Mouse (Mus musculus) liver, adult (tissue): ENCODE results near the gene Cd27.

ENCODE experiments used
- GATA4 ChIP-seq: IDR thresholded peaks from 2 replicates; pipeline ENCODE4 v1.6.1; 2014; ENCODE audit warnings: mild to moderate bottlenecking, low read length; ENCODE audit not compliant: insufficient replicate concordance

Cd27 gene

GRCm38 (mm10) chr6:125236782-125237181 lies at the start of gene Cd27:
Gene Cd27 (minus strand): TSS chr6:125237010.
- TF ChIP-seq GATA4: no peak

GRCm38 (mm10) chr6:125285890-125286289 lies 49.1 kb upstream of the Cd27 start, which contains the start of gene Tuba3a:
Gene Tuba3a (minus strand): TSS chr6:125286042.
- TF ChIP-seq GATA4: no peak

GRCm38 (mm10) chr6:125284751-125285150 lies 47.9 kb upstream of the Cd27 start:
- no peak for TF ChIP-seq GATA4

GRCm38 (mm10) chr6:125284250-125284649 lies 47.4 kb upstream of the Cd27 start:
- TF ChIP-seq GATA4: no peak

DNA sequence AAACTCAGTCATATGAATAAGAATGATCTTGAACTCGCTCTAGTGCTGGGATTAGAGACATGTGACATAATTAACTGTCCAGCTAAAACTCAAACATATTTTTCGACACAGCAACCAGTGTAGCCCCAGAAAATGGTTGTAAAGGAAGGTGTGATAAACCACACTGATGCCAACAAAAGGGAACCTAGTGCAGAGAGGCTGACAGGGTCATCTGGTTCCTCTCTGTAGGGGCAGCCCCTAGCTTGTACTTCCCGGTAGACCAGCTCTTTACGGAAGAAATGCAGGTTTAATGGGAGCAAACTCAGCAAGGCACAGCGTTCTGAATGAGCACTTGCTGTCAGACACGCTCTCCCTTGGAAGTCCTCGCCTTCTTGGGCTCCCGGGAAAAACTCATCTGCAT lies 42.9 kb upstream of the Cd27 start:
- TF ChIP-seq GATA4: no peak

GRCm38 (mm10) chr6:125274841-125275563 lies 38.2 kb upstream of the Cd27 start:
- TF ChIP-seq GATA4: no peak

GRCm38 (mm10) chr6:125272228-125272785 lies 35.5 kb upstream of the Cd27 start:
- TF ChIP-seq GATA4: no peak

- no peak; the same call in 1 of the 2 replicates for TF ChIP-seq GATA4
Measured at GRCm38 (mm10) chr6:125271455-125272227, 34.8 kb upstream of the Cd27 start.

GRCm38 (mm10) chr6:125268799-125269198 lies 32.0 kb upstream of the Cd27 start:
- no peak for TF ChIP-seq GATA4

DNA sequence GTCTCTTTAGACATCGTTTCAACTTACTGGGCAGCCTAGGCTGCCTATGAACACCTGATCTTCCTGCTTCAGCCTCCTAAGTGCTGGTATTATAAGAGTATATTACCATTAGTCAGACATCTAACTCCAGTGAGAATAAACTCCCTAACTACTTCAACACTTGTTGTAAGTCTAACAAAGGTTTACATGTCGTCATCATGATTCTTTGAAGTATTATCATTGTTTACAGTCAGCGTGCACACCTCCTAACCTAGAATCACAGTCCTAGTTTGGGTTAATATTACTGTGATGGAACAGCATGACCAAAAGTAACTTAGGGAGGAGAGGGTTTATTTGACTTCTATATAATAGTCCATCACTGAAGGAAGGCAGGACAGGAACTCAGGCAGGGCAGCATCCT lies 30.7 kb upstream of the Cd27 start:
- no peak for TF ChIP-seq GATA4

DNA sequence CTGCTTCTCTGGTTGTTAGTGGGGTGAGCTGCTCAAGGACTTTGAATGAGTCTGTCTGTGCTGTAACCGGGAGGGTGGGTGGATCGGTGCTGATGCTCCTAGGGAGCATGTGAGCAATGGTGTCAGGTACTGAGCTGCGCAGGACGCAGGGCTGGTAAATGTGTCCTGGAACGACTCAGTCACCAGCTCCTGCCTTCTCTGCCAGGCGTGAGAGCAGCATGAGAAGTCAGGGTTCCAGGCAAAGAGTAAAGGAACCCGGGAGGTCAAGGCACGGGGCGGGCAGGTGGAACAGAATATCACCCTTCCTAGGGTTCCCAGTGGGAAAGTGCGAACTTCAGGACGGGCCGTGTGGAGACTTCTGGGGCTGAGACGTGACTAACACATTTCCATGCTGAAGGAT lies 29.3 kb upstream of the Cd27 start:
- TF ChIP-seq GATA4: no peak

- TF ChIP-seq GATA4: no peak
Measured at GRCm38 (mm10) chr6:125265239-125265638, 28.4 kb upstream of the Cd27 start.

- TF ChIP-seq GATA4: no peak
Measured at GRCm38 (mm10) chr6:125264219-125264618, 27.4 kb upstream of the Cd27 start.

- TF ChIP-seq GATA4: no peak
Measured at GRCm38 (mm10) chr6:125260006-125260555, 23.3 kb upstream of the Cd27 start.

DNA sequence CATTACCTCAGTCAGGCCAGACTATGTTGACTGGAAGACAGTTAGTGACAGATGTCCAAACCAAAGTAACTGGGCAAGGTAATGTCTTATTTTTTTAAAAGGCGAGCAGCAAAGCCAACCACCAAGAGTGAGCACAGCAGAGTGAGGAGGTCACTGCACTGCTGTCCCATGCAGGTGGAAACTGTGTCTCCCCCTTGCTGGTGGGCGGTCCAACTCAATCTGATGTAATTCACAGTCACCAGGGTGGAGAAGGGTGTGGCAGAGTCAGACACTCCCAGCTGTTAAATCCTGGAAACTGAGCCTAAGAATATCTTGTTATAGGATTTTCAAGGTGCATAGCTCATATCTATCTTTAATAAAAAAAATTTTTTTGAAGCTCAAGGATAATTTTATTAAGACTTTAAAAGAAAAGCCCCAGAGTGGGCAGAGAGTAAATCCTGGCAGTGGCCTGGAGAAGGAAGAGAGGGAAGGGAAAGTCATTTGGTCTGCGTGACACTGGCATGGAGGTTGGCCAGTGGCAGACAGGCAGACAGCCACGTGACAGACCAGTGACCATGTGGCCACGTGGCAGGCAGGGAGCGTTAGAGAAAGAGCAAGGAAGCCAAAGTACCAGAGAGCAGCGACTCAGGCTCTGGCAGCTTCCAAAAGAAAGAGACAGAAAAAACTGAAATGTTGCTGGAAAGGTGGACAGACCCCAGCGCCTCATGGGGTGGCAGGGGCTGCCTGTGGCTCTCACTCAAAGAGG lies 19.6 kb upstream of the Cd27 start:
- no peak for TF ChIP-seq GATA4
